Mouse (Mus musculus) intestine, embryonic 15.5 days (tissue): ENCODE measurements at regions not wholly inside any gene's neighbourhood (a gene's known extent, or its start where the extent isn't known, plus 50 kb on each side); places are given as distances from the start of the nearest gene placed in this dataset.

ENCODE experiments used
- ATAC-seq: fragments of 200-750 bp; cut with Nextera tagmentation; 2 replicates; pipeline ENCODE4 v1.8.0; 2017; ENCODE audit warnings: moderate TSS enrichment, moderate library complexity
- H3K27ac ChIP-seq: fragments of 300-500 bp; sonication (generic); 2 replicates; pipeline ENCODE4 v1.5.1; 2015; ENCODE audit warnings: mild to moderate bottlenecking, inconsistent platforms
- H3K27me3 ChIP-seq: fragments of 300-500 bp; sonication (generic); replicated peaks from 2 replicates; pipeline ENCODE4 v1.6.1; 2015; ENCODE audit warnings: inconsistent platforms
- H3K36me3 ChIP-seq: fragments of 300-500 bp; sonication (generic); 2 replicates; pipeline ENCODE4 v1.6.1; 2015; ENCODE audit warnings: inconsistent platforms
- H3K4me1 ChIP-seq: fragments of 300-500 bp; sonication (generic); replicated peaks from 2 replicates; pipeline ENCODE4 v1.6.1; 2015; ENCODE audit warnings: inconsistent platforms
- H3K4me2 ChIP-seq: fragments of 300-500 bp; sonication (generic); replicated peaks from 2 replicates; pipeline ENCODE4 v1.6.1; 2015; ENCODE audit warnings: mild to moderate bottlenecking, inconsistent platforms
- H3K4me3 ChIP-seq: fragments of 300-500 bp; sonication (generic); replicated peaks from 2 replicates; pipeline ENCODE4 v1.5.1; 2015; ENCODE audit warnings: inconsistent platforms
- H3K9ac ChIP-seq: fragments of 300-500 bp; sonication (generic); 2 replicates; pipeline ENCODE4 v1.6.1; 2015; ENCODE audit warnings: inconsistent platforms
- H3K9me3 ChIP-seq: fragments of 300-500 bp; sonication (generic); 2 replicates; pipeline ENCODE4 v1.6.1; 2016; ENCODE audit warnings: inconsistent platforms
- WGBS: fragments of 180-500 bp; shearing (Covaris S2); methylation state at CpG from one replicate; pipeline ENCODE4 v1.1.7; 2015; 5-methylcytosine and 5-hydroxymethylcytosine counted together

GRCm38 (mm10) chr10:19086995-19087394, 71.5 kb upstream of the Tnfaip3 start:
- H3K9me3 ChIP-seq: no peaks in the 10 kb centered on the region
- ATAC-seq: no peak
- H3K36me3 ChIP-seq: no peaks in the 10 kb centered on the region

GRCm38 (mm10) chr10:19082136-19082535, 66.7 kb upstream of the Tnfaip3 start:
- Histone ChIP-seq H3K36me3 (no peaks in the 10 kb centered on the region), H3K9ac (no peak overlapping the region), H3K27me3 (no peaks in the 10 kb centered on the region), H3K9me3 (no peaks in the 10 kb centered on the region), H3K4me3 (no peak overlapping the region), H3K27ac (no peak overlapping the region), H3K4me1 (no peaks in the 10 kb centered on the region), H3K4me2 (no peak overlapping the region)
- ATAC-seq: no peak
- WGBS: 84% methylated on average over 4 of the region's 4 CpGs

More at GRCm38 (mm10) chr10:19086995-19087394, 71.5 kb upstream of the Tnfaip3 start:
- Histone ChIP-seq H3K4me2 (no peak overlapping the region), H3K27ac (no peak overlapping the region), H3K9ac (no peak overlapping the region), H3K4me1 (no peaks in the 10 kb centered on the region), H3K4me3 (no peak overlapping the region), H3K27me3 (no peaks in the 10 kb centered on the region)
- WGBS: 88% methylated on average over 1 of the region's 1 CpGs

- no peak for ATAC-seq
- no peak overlapping the region for H3K9ac ChIP-seq
- no peaks in the 10 kb centered on the region for H3K9me3 ChIP-seq
- no peak overlapping the region for H3K4me3 ChIP-seq
- H3K4me1 ChIP-seq: no peaks in the 10 kb centered on the region
- 79% methylated on average over 4 of the region's 4 CpGs for WGBS
- H3K36me3 ChIP-seq: no peaks in the 10 kb centered on the region
- H3K27me3 ChIP-seq: no peaks in the 10 kb centered on the region
- no peak overlapping the region for H3K27ac ChIP-seq
- H3K4me2 ChIP-seq: no peak overlapping the region
Observed at GRCm38 (mm10) chr10:19078047-19078446, 62.6 kb upstream of the Tnfaip3 start.

GRCm38 (mm10) chr10:19068377-19068776, 52.9 kb upstream of the Tnfaip3 start:
- Histone ChIP-seq H3K36me3 (no peaks in the 10 kb centered on the region), H3K27me3 (no peaks in the 10 kb centered on the region), H3K27ac (no peak overlapping the region), H3K4me3 (no peak overlapping the region), H3K4me1 (no peaks in the 10 kb centered on the region), H3K4me2 (no peak overlapping the region), H3K9ac (no peak overlapping the region), H3K9me3 (no peaks in the 10 kb centered on the region)
- no peak for ATAC-seq
- WGBS: 72% methylated on average over 5 of the region's 5 CpGs

GRCm38 (mm10) chr10:19067623-19068022, 52.2 kb upstream of the Tnfaip3 start:
- Histone ChIP-seq H3K4me1 (no peaks in the 10 kb centered on the region), H3K9me3 (no peaks in the 10 kb centered on the region), H3K27me3 (no peaks in the 10 kb centered on the region), H3K4me3 (no peak overlapping the region), H3K36me3 (no peaks in the 10 kb centered on the region), H3K9ac (no peak overlapping the region), H3K27ac (no peak overlapping the region), H3K4me2 (no peak overlapping the region)
- no peak for ATAC-seq
- 72% methylated on average over 3 of the region's 3 CpGs for WGBS

- no peak overlapping the region for H3K4me3 ChIP-seq
- H3K36me3 ChIP-seq: no peaks in the 10 kb centered on the region
- no peaks in the 10 kb centered on the region for H3K9me3 ChIP-seq
- no peak overlapping the region for H3K9ac ChIP-seq
- no peaks in the 10 kb centered on the region for H3K27me3 ChIP-seq
- 82% methylated on average over 5 of the region's 5 CpGs for WGBS
- no peak overlapping the region for H3K4me2 ChIP-seq
- ATAC-seq: no peak
- no peak overlapping the region for H3K27ac ChIP-seq
- H3K4me1 ChIP-seq: no peaks in the 10 kb centered on the region
Observed at GRCm38 (mm10) chr10:19066821-19067350, 51.4 kb upstream of the Tnfaip3 start.
